8 mouse cellular contexts compared by ENCODE assay signal in the genomic region with DNA sequence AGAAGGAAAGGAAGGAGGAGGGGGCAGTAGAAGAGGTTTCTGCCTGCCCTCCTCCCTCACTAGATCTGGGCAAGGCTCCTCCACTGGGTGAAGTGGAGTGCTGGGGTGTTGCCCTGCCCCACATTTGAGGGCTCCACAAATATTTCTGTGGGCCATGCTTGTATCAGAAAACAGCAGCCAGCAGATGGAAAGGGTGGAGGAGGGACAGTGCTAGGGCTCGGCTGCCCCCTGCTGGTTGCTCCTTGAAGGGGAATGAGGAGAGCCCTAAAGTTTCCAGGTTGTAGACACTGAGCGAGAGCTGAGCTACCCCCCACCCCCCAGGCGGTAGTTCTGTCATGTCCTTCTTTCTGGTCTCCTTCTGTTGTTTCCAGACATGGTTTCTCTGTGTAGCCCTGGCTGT. TPM values are rescaled to one million over a fixed set of nuclear protein-coding genes. Genes with fewer than 3 reads are reported as not detected.
DNase-seq lines count a peak whose midpoint lies in the region; ATAC-seq lines count a peak whose summit lies in the region.

No protein-coding gene starts in this region.

- H3K4me1 ChIP-seq in heart, embryonic 16.5 days (ENCODE audit: control insufficient read depth, insufficient read depth, low read length), result peaks cover 2% of the 10 kb centered on the region; the same call in 1 of the 2 replicates
- peaks cover 17% of the 10 kb centered on the region for H3K4me1 ChIP-seq in neural tube, embryonic 15.5 days

- no peak overlapping the region for H3K27ac ChIP-seq in heart, embryonic 16.5 days (ENCODE audit: low read length)
- peak overlapping the region; percentile 88 for H3K27ac ChIP-seq in neural tube, embryonic 15.5 days (replicated peaks)

- H3K27me3 ChIP-seq in heart, embryonic 16.5 days (ENCODE audit: control insufficient read depth, insufficient read depth, low read length), result no peaks in the 10 kb centered on the region
- no peaks in the 10 kb centered on the region for H3K27me3 ChIP-seq in neural tube, embryonic 15.5 days (replicated peaks)

- H3K9ac ChIP-seq in heart, embryonic 16.5 days (ENCODE audit: low read length), result no peak overlapping the region
- no peak overlapping the region for H3K9ac ChIP-seq in neural tube, embryonic 15.5 days (replicated peaks)

- peak; percentile 60 for ATAC-seq in CD4-positive, CD25-positive, alpha-beta regulatory T cell, adult 4 months
- ATAC-seq in heart, embryonic 16.5 days (replicated peaks; ENCODE audit: extremely low read depth, insufficient read depth, low FRiP score), result peak; percentile 21; the same call in 1 of the 2 replicates
- ATAC-seq in neural tube, embryonic 15.5 days (ENCODE audit: low FRiP score), result peak; percentile 12; the same call in 1 of the 2 replicates

- 27% methylated on average over 3 of the region's 3 CpGs for WGBS in heart, embryonic 16.5 days
- 26% methylated on average over 3 of the region's 3 CpGs for WGBS in neural tube, embryonic 15.5 days

- H3K4me3 ChIP-seq in heart, embryonic 16.5 days (ENCODE audit: low read length), result no peak overlapping the region
- no peak overlapping the region for H3K4me3 ChIP-seq in neural tube, embryonic 15.5 days (replicated peaks)

- no peak overlapping the region for H3K4me2 ChIP-seq in heart, embryonic 16.5 days (ENCODE audit: low read depth, low read length)
- H3K4me2 ChIP-seq in neural tube, embryonic 15.5 days, result peak overlapping the region; percentile 57; the same call in 1 of the 2 replicates

- no peaks in the 10 kb centered on the region for H3K36me3 ChIP-seq in heart, embryonic 16.5 days (ENCODE audit: control insufficient read depth, insufficient read depth)
- no peaks in the 10 kb centered on the region for H3K36me3 ChIP-seq in neural tube, embryonic 15.5 days

- DNase-seq in adipocyte (ENCODE audit: low spot score), result peak; percentile 77
- peak; percentile 78 for DNase-seq in embryo, embryonic 11 days
- DNase-seq in kidney, postnatal 10 days, result peak; percentile 87
- DNase-seq in lung, adult 18-20 months, result peak; percentile 55 to 65
- DNase-seq in thymus, postnatal 10 days (ENCODE audit: low spot score in 2 of 2), result peak; percentile 43 to 78

- no peaks in the 10 kb centered on the region for H3K9me3 ChIP-seq in heart, embryonic 16.5 days (replicated peaks; ENCODE audit: control insufficient read depth, low read length)
- H3K9me3 ChIP-seq in neural tube, embryonic 15.5 days (replicated peaks), result no peaks in the 10 kb centered on the region

RNA-seq across cellular contexts. Expression of a gene that starts 26.9 kb away (rescaled TPM):
- polyA plus RNA-seq in CD4-positive, CD25-positive, alpha-beta regulatory T cell, adult 4 months (2017; shearing (Covaris generic)), result under 1 TPM in 1 of 2 experiments, not detected in 1; 0.99 TPM
- 7.0 and 7.2 TPM in 2 replicates for polyA plus RNA-seq in heart, embryonic 16.5 days (2015; fragmentation: Nextera tagmentation; extraction: Ambion mirVana)
- 1.3 and 5.4 TPM in 2 replicates for polyA plus RNA-seq in neural tube, embryonic 15.5 days (2015; fragmentation: Nextera tagmentation; extraction: Ambion mirVana)
